Mouse (Mus musculus): ENCODE measurements around the gene 1110032A03Rik.
A peak's percentile ranks its signal among the peaks of the same experiment; 100 is the strongest.

Gene 1110032A03Rik

DNA sequence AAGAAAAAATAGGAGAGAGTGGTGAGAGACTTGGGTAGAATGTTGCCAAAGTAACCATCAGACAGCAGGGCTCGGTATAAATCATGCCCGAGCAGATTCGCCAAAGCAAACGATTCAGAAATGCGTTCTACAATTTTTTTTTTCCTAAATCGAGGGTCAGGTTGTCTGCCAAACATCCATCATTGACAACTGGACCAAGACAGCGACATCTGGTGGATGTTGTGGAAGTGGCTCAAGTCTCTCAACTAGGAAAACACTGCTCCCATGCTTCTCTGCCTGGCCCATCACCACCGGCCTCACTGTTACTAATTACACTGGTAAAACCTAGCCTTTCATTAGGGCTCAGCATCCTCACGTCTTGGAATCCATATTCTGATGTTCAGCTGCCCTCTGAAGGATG lies 40.3 kb downstream of the 1110032A03Rik start:
- peak; percentile 5 for DNase-seq (ENCODE audit: low read depth, low spot score)

GRCm38 (mm10) chr9:50732560-50732959 lies 42.8 kb downstream of the 1110032A03Rik start:
- no peak for DNase-seq (ENCODE audit: low read depth, low spot score)

GRCm38 (mm10) chr9:50729600-50729999 lies 45.7 kb downstream of the 1110032A03Rik start:
- DNase-seq (ENCODE audit: low read depth, low spot score): no peak

DNA sequence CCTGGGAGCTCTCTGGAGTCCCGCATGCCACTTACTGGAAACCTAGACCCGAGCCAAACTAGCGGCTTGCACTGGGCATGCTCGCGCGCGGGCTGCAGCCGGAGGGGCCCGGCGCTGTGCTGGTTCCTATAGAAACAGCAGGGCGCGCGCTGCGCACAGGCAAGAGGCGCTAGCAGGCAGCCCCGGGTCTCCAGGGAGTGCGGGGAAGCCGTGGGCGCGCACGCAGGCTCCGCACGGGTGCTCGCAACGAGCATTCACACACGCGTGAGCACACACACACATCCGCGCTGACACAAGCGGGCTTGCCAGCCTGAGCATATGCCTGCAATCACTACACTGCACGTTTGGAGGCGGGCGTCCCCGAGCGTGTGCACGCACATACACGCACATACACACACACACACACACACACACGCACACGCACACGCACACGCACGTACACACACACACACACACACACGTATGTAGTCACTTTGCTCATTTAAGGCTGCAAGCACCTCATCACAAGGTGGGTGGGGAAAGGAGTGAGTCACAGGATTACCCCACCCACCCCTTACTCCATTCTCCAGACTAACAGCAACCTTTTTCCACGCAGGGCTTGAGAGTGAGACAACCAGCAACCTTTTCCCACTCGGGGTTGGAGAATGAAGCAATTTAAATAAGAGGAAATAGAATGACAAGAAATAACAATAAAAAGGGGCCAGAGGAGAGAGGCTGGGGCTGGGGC lies 47.2 kb downstream of the 1110032A03Rik start:
- no peak for DNase-seq (ENCODE audit: low read depth, low spot score)

DNA sequence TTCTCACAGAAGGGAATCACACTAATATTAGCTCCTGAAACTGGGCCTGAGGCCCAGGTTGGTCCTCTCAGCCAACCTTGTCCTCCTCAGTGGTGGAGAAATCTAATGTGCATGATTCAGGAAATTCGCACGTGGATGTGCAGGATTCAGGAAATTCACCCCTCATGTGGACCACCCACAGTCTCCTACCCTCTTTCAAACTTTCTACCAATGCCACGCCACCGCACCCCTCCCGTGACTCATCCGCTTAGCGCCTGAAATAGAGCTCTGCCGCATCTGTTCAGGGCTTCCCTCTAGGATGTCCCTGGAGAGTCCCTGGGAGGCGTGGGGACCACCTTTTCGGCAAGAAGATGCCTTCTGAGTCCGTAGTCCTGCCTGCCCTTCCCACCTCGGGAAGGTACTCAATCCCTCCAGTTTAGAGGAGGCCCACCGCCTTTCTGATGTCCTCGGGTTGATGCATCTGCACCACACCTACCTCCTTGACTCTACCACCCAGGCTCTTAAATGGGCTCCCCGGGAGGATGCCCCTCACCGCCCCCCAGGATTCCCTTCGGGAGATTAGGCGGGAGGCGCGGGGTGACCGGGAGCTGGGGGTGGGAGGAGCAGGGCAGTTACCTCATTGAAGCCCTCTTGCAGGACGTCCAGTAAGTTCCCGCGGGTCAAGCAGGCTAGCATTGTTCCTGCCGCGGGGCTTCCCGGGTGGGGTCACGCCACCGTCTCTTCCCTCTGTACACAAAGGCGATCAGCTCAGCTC lies 48.0 kb downstream of the 1110032A03Rik start:
- DNase-seq (ENCODE audit: low read depth, low spot score): no peak

DNA sequence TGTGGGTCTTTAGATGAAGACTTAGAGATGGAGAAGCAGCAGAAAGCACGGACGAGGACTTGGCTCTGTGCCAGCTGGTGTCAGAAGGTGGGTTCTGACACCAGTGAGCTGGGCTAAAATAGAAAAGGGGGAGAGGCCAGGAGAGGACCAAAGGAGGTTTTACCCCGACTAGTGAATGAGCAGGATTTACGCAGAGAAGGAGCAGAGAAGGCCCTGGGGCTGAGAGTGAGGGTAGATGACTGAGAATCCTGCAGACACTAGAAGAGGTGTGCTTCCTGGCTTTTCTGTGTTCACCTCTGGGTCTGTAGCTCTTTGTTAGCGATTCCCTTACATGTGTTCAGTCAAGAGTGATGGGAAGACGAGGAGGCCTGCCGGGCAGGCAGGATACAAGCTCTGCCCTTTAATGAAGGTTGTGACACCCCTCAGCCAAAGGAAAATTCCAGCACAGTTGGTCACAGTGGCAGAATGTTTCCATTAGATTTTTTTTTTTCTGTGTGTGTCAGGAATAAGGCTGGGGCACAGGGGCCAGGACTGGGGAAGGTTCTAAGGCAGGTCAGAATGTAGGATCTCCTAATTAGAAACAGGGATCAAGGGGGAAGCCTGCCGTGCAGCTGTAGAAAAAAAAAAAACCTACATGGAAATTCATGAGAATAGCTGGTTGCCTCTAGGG lies 49.3 kb downstream of the 1110032A03Rik start:
- DNase-seq (ENCODE audit: low read depth, low spot score): no peak

DNA sequence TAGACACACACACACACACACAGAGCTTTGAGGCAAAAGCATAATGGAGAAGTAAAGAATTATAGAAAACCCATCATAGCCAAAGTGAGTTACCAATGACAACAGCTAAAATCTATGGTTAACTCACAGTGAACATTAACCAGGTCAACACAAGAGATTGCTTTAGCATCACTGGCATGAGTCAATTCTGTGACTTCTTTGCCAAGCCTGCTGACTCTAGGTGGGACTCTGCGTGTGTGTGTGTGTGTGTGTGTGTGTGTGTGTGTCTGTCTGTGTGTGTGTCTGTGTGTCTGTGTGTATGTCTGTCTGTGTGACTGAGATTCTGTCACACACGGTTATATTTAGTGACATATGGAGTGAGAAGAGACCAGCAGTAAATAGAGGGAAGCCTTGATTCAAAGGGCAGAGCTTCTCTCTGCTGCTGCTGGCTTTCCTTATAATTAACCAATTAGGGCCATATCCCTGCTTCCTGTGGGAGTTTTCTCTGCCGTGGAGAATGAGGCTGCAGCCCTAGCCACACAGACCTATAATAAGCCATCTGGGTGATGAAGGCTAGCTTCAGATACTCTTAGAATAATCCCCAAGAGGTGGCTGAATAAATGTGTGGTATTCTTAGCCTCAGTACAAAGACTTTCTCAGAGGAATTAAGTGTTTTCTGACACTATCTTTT lies 50.5 kb downstream of the 1110032A03Rik start:
- no peak for DNase-seq (ENCODE audit: low read depth, low spot score)

- no peak for DNase-seq (ENCODE audit: low read depth, low spot score)
Observed at GRCm38 (mm10) chr9:50724147-50724546, 51.2 kb downstream of the 1110032A03Rik start.

DNA sequence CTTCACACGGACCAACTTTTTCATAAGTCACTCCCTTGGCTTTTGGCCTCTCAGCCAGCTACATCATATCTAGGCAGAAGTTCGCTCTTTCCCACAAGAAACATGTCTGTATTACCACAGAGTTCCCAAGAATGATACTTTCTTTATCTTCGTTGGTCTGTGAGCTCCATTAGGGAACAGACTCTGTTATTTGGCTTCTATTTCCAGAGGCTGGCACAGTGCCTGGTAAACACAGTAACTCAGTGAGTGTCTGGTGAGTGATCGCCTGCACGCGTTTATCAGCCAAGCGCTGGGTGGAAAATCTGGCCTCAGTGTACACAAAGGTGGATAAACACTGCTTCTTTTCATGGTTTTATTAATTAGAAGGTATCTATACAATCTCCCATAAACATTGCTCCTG lies 51.9 kb downstream of the 1110032A03Rik start:
- DNase-seq (ENCODE audit: low read depth, low spot score): no peak

- DNase-seq (ENCODE audit: low read depth, low spot score): no peak
Observed at GRCm38 (mm10) chr9:50722451-50722911, 52.8 kb downstream of the 1110032A03Rik start.

- DNase-seq (ENCODE audit: low read depth, low spot score): no peak
Observed at GRCm38 (mm10) chr9:50721061-50721460, 54.3 kb downstream of the 1110032A03Rik start.

DNA sequence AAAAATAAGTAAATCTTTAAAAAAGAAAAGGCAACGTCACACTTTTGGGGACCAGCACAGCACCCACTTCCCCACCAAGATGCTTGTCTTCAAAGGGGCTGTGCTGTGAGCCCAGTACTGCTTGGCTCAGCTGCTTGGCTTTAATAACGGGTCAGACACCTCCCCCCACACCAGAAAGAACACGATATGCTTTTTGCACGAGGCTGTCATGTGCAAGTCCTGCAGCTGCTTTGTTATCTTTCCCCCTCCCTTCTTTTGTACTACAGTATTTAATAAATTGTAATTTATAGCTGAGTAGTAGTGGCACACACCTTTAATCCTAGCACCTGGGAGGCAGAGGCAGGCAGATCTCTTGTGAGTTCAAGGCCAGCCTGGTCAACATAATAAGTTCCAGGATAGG lies 56.4 kb downstream of the 1110032A03Rik start:
- DNase-seq (ENCODE audit: low read depth, low spot score): no peak

DNA sequence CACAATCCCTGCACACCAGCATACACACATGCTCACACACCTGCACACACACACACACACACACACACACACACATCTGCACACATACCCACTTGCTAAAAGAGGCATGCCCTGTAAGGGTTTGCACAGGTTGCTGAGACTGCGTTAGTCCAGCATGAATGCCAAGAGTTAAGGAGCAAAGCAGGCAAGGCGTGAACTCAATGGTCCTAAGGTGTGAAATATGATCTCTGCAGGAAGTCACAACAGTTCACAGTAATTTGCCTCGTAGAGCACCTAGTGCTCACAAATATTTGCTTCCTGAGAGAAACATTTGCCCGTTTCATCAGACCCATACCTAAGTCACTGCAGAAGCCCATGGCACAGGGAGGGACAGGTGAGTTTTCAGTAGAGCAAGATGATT lies 61.1 kb downstream of the 1110032A03Rik start:
- no peak for DNase-seq (ENCODE audit: low read depth, low spot score)
